Mouse (Mus musculus) kidney, embryonic 15.5 days (tissue): Measurements from ENCODE around the gene Amacr. TPM values are rescaled to one million over a fixed set of nuclear protein-coding genes. Genes with fewer than 3 reads are reported as not detected.
"Not testable (repeated sequence)": the region's sequence is repeated elsewhere in the genome, so short reads cannot be mapped to it uniquely, and the experiment has no call there.

Experiments
- ATAC-seq: fragments of 200-750 bp; cut with Nextera tagmentation; replicated peaks from 2 replicates; pipeline ENCODE4 v1.8.0; 2017; ENCODE audit warnings: moderate TSS enrichment; ENCODE audit not compliant: low FRiP score
- H3K27ac ChIP-seq: fragments of 300-500 bp; sonication (generic); 2 replicates; pipeline ENCODE4 v1.5.1; 2015; ENCODE audit warnings: mild to moderate bottlenecking, inconsistent platforms
- H3K27me3 ChIP-seq: fragments of 300-500 bp; sonication (generic); 2 replicates; pipeline ENCODE4 v1.6.1; 2015; ENCODE audit warnings: inconsistent platforms
- H3K36me3 ChIP-seq: fragments of 300-500 bp; sonication (generic); 2 replicates; pipeline ENCODE4 v1.6.1; 2015; ENCODE audit warnings: inconsistent platforms
- H3K4me1 ChIP-seq: fragments of 300-500 bp; sonication (generic); 2 replicates; pipeline ENCODE4 v1.6.1; 2015; ENCODE audit warnings: inconsistent platforms
- H3K4me2 ChIP-seq: fragments of 300-500 bp; sonication (generic); 2 replicates; pipeline ENCODE4 v1.6.1; 2015; ENCODE audit warnings: moderate library complexity, mild to moderate bottlenecking, inconsistent platforms
- H3K4me3 ChIP-seq: fragments of 300-500 bp; sonication (generic); replicated peaks from 2 replicates; pipeline ENCODE4 v1.5.1; 2015; ENCODE audit warnings: mild to moderate bottlenecking, inconsistent platforms
- H3K9ac ChIP-seq: fragments of 300-500 bp; sonication (generic); 2 replicates; pipeline ENCODE4 v1.6.1; 2015; ENCODE audit warnings: mild to moderate bottlenecking, inconsistent platforms
- H3K9me3 ChIP-seq: fragments of 300-500 bp; sonication (generic); replicated peaks from 2 replicates; pipeline ENCODE4 v1.6.1; 2016; ENCODE audit warnings: inconsistent platforms
- WGBS: fragments of 180-500 bp; shearing (Covaris S2); methylation state at CpG from one replicate; pipeline ENCODE4 v1.1.7; 2015; ENCODE audit warnings: mixed read lengths; 5-methylcytosine and 5-hydroxymethylcytosine counted together
- polyA plus RNA-seq: library from polyadenylated mRNA; unstranded; fragments of >200 nt; fragmentation: Nextera tagmentation; extraction: Ambion mirVana; gene quantifications from 2 replicates; pipeline ENCODE4 v1.2.1, GENCODE M21; 2015

The Amacr gene
- polyA plus RNA-seq, 1 experiment from 2014 or later, result 31.2 TPM

DNA sequence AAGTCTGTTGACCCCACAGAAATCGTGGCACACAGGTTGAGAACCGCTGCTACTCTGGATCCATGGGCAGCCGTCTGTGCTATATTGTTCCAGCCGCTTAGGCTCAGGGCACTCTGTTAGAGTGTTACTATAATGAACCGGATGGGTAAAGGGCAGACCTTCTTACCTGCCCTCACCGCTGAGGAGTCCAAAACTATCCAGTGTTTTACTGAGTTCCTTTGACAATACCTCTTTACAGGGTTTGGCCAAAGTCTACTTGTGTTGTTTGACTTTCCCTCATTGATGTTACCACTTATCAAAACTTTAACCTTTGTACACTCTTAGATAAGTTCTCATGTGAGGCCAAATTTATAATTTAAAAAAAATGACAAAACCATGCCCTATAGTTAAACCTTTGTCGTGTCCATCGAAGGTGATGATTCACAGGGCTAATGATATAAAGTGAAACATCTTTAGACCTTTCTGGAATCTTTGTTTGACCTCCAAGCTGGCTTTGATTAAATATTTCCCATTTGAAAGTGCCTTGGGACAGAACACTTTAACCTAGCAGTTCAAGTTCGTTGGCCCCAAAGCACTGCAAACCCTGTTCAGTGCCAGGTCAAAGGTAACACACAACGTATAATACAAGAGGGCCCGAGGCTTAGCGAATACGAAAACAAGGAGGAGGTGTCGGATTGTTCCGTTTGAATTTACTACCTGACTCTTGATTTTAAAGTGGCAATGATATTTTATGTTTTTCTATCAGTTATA, 22.1 kb upstream of the Amacr start:
- 81% methylated on average over 15 of the region's 15 CpGs for WGBS
- Histone ChIP-seq H3K27ac (no peak overlapping the region), H3K9ac (no peak overlapping the region), H3K9me3 (no peaks in the 10 kb centered on the region), H3K36me3 (no peaks in the 10 kb centered on the region), H3K4me1 (peaks cover 11% of the 10 kb centered on the region; the same call in 1 of the 2 replicates), H3K27me3 (no peaks in the 10 kb centered on the region), H3K4me2 (no peak overlapping the region), H3K4me3 (no peak overlapping the region)
- ATAC-seq, result no peak

- 84% methylated on average over 5 of the region's 5 CpGs for WGBS
- no peak for ATAC-seq
- no peak overlapping the region for H3K4me2 ChIP-seq
These were observed 21.3 kb upstream of the Amacr start for GRCm38 (mm10) chr15:10960267-10960666.

DNA sequence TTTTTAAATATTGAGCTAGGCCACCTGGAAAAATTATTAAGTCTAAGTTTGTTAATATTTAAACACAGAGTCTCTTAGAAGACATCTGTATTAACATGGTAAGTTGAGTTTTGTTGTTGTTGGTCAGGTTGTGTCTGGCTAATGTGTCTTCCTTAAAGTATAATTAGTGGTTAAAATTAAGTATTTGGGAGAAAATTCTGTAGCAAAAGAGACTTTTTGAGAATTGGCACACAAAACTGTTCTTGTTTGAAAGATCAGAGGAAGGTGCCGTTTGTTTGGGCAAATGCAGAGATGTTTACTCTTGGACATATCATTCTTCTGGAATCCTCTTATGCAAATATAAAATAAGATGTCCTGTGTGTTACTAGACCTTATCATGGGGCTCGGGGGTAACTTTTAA, 19.0 kb upstream of the Amacr start:
- no peak for ATAC-seq
- H3K9ac ChIP-seq, result no peak overlapping the region
- 85% methylated on average over 2 of the region's 2 CpGs for WGBS
- H3K36me3 ChIP-seq, result no peaks in the 10 kb centered on the region
- no peaks in the 10 kb centered on the region for H3K27me3 ChIP-seq
- no peak overlapping the region for H3K4me3 ChIP-seq
- no peaks in the 10 kb centered on the region for H3K4me1 ChIP-seq
- no peak overlapping the region for H3K4me2 ChIP-seq
- no peak overlapping the region for H3K27ac ChIP-seq
- no peaks in the 10 kb centered on the region for H3K9me3 ChIP-seq

More at GRCm38 (mm10) chr15:10960267-10960666, 21.3 kb upstream of the Amacr start:
- H3K4me1 ChIP-seq, result peaks cover 4% of the 10 kb centered on the region; the same call in 1 of the 2 replicates
- H3K9me3 ChIP-seq, result no peaks in the 10 kb centered on the region
- H3K27me3 ChIP-seq, result no peaks in the 10 kb centered on the region
- no peak overlapping the region for H3K9ac ChIP-seq
- H3K4me3 ChIP-seq, result no peak overlapping the region
- H3K27ac ChIP-seq, result no peak overlapping the region
- H3K36me3 ChIP-seq, result no peaks in the 10 kb centered on the region

DNA sequence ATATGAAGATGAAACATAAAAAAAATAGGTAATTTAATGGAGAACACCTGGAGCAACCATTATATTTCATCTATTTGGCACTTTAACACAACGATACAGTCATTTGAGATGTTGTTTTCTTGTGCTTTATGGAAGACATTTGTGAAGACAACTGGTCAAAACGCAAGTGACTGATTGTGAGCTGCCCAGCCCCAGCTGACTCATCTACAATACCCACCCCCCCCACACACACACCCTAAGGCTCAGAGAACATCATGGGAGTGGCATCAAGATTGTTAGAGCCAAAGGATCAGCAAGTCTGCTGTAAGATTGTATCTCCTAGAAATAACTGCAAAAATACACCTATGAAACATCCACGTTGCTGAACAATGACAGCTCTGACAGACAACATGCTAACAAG, 12.1 kb upstream of the Amacr start:
- H3K9ac ChIP-seq, result no peak overlapping the region
- H3K27me3 ChIP-seq, result no peaks in the 10 kb centered on the region
- H3K27ac ChIP-seq, result no peak overlapping the region
- 79% methylated on average over 3 of the region's 3 CpGs for WGBS
- no peaks in the 10 kb centered on the region for H3K9me3 ChIP-seq
- no peak for ATAC-seq
- no peaks in the 10 kb centered on the region for H3K36me3 ChIP-seq
- no peak overlapping the region for H3K4me2 ChIP-seq
- no peak overlapping the region for H3K4me3 ChIP-seq
- no peaks in the 10 kb centered on the region for H3K4me1 ChIP-seq

DNA sequence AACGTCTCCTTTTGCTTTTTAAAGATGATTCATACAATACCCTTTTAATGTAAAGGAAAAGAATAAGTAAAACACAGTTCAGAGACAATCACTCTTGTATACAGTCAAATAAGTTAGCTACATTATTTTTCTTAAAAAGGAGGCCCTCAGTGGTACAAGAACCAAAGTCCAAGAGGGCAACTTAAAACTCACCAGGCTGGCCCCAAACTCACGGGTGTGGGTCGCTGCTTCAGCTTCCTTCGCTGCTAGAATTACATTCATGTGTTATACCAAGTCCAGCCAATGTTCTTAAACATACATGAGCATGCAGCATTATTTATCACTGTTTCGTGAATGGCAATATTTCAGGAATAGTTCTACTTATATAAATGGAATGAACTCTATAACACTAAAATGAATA, 10.8 kb upstream of the Amacr start:
- Histone ChIP-seq H3K27ac (no peak overlapping the region), H3K27me3 (no peaks in the 10 kb centered on the region), H3K4me1 (no peaks in the 10 kb centered on the region), H3K9me3 (no peaks in the 10 kb centered on the region), H3K9ac (no peak overlapping the region), H3K4me3 (no peak overlapping the region), H3K36me3 (no peaks in the 10 kb centered on the region), H3K4me2 (no peak overlapping the region)
- 85% methylated on average over 5 of the region's 5 CpGs for WGBS
- no peak for ATAC-seq

- H3K9ac ChIP-seq, result no peak overlapping the region
- ATAC-seq, result no peak
- no peaks in the 10 kb centered on the region for H3K36me3 ChIP-seq
- H3K27ac ChIP-seq, result no peak overlapping the region
- no peaks in the 10 kb centered on the region for H3K27me3 ChIP-seq
- H3K4me1 ChIP-seq, result peaks cover 7% of the 10 kb centered on the region
- H3K4me3 ChIP-seq, result no peak overlapping the region
- H3K4me2 ChIP-seq, result no peak overlapping the region
- no peaks in the 10 kb centered on the region for H3K9me3 ChIP-seq
These were observed 4.4 kb upstream of the Amacr start for GRCm38 (mm10) chr15:10977151-10977550.

GRCm38 (mm10) chr15:10980712-10981111, 844 bp upstream of the Amacr start:
- H3K4me1 ChIP-seq, result peaks cover 15% of the 10 kb centered on the region
- H3K4me3 ChIP-seq, result peak overlapping the region; percentile 77; the same call in 1 of the 2 replicates
- H3K27me3 ChIP-seq, result no peaks in the 10 kb centered on the region
- 69% methylated on average over 2 of the region's 2 CpGs for WGBS
- no peak for ATAC-seq
- H3K27ac ChIP-seq, result no peak overlapping the region
- peaks cover 11% of the 10 kb centered on the region; the same call in 1 of the 2 replicates for H3K36me3 ChIP-seq
- H3K9me3 ChIP-seq, result no peaks in the 10 kb centered on the region
- H3K9ac ChIP-seq, result peak overlapping the region; percentile 77; the same call in 1 of the 2 replicates
- peak overlapping the region; percentile 70 for H3K4me2 ChIP-seq

GRCm38 (mm10) chr15:10982064-10982435, 494 bp downstream of the Amacr start:
- Histone ChIP-seq H3K9ac (peak overlapping the region; percentile 77), H3K4me2 (peak overlapping the region; percentile 70), H3K4me1 (peaks cover 15% of the 10 kb centered on the region), H3K27ac (peak overlapping the region; percentile 94), H3K36me3 (peaks cover 16% of the 10 kb centered on the region; the same call in 1 of the 2 replicates), H3K4me3 (peak overlapping the region; percentile 77), H3K9me3 (no peaks in the 10 kb centered on the region), H3K27me3 (no peaks in the 10 kb centered on the region)
- whole genome bisulfite sequencing, result 4% methylated on average over 6 of the region's 6 CpGs
- ATAC-seq, result peak; percentile 27

DNA sequence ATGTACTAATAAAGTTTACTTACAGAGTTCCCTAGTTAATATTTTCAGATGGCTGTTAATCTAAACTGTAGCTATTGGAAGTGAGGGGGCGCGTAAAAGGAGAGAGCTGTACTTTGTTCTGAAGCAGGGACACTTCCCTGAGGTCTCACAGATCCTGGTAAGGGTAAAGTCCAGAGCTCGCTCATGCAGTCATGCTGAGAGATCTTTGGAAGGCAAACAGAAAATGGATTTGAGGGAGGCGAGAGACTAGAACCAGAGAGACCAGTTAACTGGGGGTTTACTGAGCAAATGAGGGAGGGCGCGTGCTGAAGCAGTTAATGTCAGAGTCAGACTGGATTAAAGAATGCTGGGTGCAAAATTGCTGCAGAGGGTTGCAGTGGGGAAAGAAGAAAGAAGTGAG, 4.2 kb downstream of the Amacr start:
- Histone ChIP-seq H3K4me2 (no peak overlapping the region), H3K4me3 (no peak overlapping the region), H3K9ac (no peak overlapping the region), H3K27me3 (no peaks in the 10 kb centered on the region), H3K4me1 (peaks cover 14% of the 10 kb centered on the region), H3K36me3 (peaks cover 32% of the 10 kb centered on the region), H3K9me3 (no peaks in the 10 kb centered on the region), H3K27ac (peak overlapping the region; percentile 75; the same call in 1 of the 2 replicates)
- WGBS, result 75% methylated on average over 6 of the region's 6 CpGs
- no peak for ATAC-seq

GRCm38 (mm10) chr15:10986477-10986876, 4.9 kb downstream of the Amacr start:
- H3K4me3 ChIP-seq, H3K9ac ChIP-seq, ATAC-seq, H3K9me3 ChIP-seq, H3K4me2 ChIP-seq, H3K27me3 ChIP-seq, H3K4me1 ChIP-seq: not testable (repeated sequence)
- H3K36me3 ChIP-seq, result peaks cover 32% of the 10 kb centered on the region
- H3K27ac ChIP-seq, result peak overlapping the region; percentile 75; the same call in 1 of the 2 replicates
- 87% methylated on average over 2 of the region's 2 CpGs for WGBS

DNA sequence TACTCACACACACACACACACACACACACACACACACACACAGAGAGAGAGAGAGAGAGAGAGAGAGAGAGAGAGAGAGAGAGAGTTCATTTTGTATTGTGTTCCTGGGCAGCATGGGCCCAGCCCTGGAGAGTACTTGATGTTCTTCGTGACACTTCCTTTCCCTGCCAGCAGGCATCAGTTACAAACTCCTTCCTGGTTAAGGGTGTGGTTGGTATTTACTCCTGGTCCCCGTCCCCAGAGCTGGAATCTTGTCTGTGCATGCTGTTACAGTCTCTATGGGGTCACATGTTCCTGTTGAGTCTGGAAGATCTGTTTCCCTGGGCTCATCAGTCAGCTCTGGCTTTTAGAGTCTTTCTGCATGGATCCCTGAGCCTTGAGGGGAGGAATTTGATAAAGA, 8.9 kb downstream of the Amacr start:
- WGBS, result 63% methylated on average over 2 of the region's 2 CpGs

GRCm38 (mm10) chr15:10991566-10991965, 10.0 kb downstream of the Amacr start:
- H3K4me1 ChIP-seq, result no peaks in the 10 kb centered on the region
- H3K4me2 ChIP-seq, result no peak overlapping the region
- H3K27me3 ChIP-seq, result no peaks in the 10 kb centered on the region
- H3K9ac ChIP-seq, result no peak overlapping the region
- 95% methylated on average over 1 of the region's 1 CpGs for WGBS
- ATAC-seq, result no peak
- H3K9me3 ChIP-seq, result no peaks in the 10 kb centered on the region
- H3K27ac ChIP-seq, result no peak overlapping the region
- H3K4me3 ChIP-seq, result no peak overlapping the region
- H3K36me3 ChIP-seq, result peaks cover 32% of the 10 kb centered on the region

More for the DNA sequence above, 8.9 kb downstream of the Amacr start:
- Histone ChIP-seq H3K9me3 (no peaks in the 10 kb centered on the region), H3K4me2 (no peak overlapping the region), H3K27ac (no peak overlapping the region), H3K36me3 (peaks cover 27% of the 10 kb centered on the region), H3K4me1 (no peaks in the 10 kb centered on the region), H3K4me3 (no peak overlapping the region), H3K9ac (no peak overlapping the region), H3K27me3 (no peaks in the 10 kb centered on the region)
- ATAC-seq, result no peak
